Mouse (Mus musculus) G1E-ER4 (cell line): Measurements from ENCODE around the gene Tmem106b. TPM values are rescaled to one million over a fixed set of nuclear protein-coding genes. Genes with fewer than 3 reads are reported as not detected.

Experiments
- GATA1 ChIP-seq: IDR thresholded peaks from one replicate; pipeline ENCODE4 v1.8.0; 2012; ENCODE audit warnings: low read length, inconsistent platforms
- polyA plus RNA-seq: library from polyadenylated mRNA; stranded (reverse); fragments of >175 nt; gene quantifications from 2 replicates; pipeline ENCODE4 v1.2.3, GENCODE M21; 2012

The Tmem106b gene
- polyA plus RNA-seq, 1 experiment = 12.4 TPM

- no peak for TF ChIP-seq GATA1
Measured at GRCm38 (mm10) chr6:13108662-13109061, 39.1 kb downstream of the Tmem106b start.

- no peak for TF ChIP-seq GATA1
Measured at GRCm38 (mm10) chr6:13137255-13137654, 67.7 kb downstream of the Tmem106b start.

Other genes with a start within 250 kb of the Tmem106b start
- not detected in 2 replicates for gene Vwde, start 155.2 kb downstream of the Tmem106b start, polyA plus RNA-seq